Mouse (Mus musculus): ENCODE results near the gene Vmn1r58. TPM values are rescaled to one million over a fixed set of nuclear protein-coding genes. Genes with fewer than 3 reads are reported as not detected.
"Not testable (repeated sequence)": the region's sequence is repeated elsewhere in the genome, so short reads cannot be mapped to it uniquely, and the experiment has no call there.

Vmn1r58 gene
- not detected in 2 replicates for polyA plus RNA-seq (2012; rRNA removed)

DNA sequence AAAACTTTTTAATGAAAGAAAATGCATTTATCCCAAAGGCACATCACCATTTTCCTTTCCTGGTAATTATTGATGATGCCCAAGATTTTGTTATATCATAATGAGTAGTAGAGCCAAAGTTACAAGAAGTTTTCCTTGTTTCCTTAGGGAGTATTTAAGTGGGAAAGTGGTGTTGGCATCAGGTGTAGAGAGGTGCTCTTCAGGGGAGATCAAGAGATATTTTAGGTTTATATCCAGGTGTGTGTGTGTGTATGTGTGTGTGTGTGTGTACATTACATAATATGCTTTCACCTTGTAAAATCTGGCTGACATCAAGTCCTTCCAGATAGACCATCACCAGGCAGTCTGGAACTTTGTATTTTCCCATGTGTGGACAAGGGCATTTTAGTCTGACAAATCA is at the start of gene Vmn1r58:
Gene Vmn1r58 (minus strand): TSS at position 101 of the 400 bp plus-strand sequence.
- not testable (repeated sequence) for DNase-seq (ENCODE audit: low read depth)

GRCm38 (mm10) chr7:5456674-5457073 is 43.5 kb upstream of the Vmn1r58 start, which contains the start of gene Vmn1r59:
Gene Vmn1r59, minus strand, starts transcription at chr7:5456774.
- TF ChIP-seq POLR2A (IDR thresholded peaks at IDR 0.05; ENCODE audit: borderline replicate concordance, extremely low read depth, insufficient read depth, insufficient read length, poor library complexity, severe bottlenecking): no peak
- no peak for TF ChIP-seq CTCF (IDR thresholded peaks at IDR 0.05; ENCODE audit: borderline replicate concordance, extremely low read depth, insufficient read depth, insufficient read length)

DNA sequence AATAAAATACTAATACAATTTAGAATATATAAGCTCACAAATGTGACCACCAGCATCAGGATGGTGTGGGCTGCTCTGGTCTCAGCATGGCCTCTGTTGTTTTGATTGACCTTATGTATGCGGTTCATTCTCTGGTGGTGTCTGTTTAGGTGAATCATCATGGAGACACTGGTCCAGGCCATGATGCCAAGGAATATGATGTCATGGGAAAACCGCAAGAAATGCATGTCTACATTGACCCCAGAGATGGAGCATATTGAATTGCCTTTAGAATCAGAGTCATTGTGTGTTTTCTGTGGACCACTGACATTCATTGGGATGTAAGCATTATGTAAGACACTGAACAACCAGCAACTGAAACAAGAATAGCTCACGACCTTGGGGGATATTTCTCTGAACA is 40.8 kb upstream of the Vmn1r58 start:
- not testable (repeated sequence) for DNase-seq (ENCODE audit: low read depth)

More at GRCm38 (mm10) chr7:5456674-5457073, 43.5 kb upstream of the Vmn1r58 start, which contains the start of gene Vmn1r59:
- no peak for DNase-seq (ENCODE audit: low read depth)

DNA sequence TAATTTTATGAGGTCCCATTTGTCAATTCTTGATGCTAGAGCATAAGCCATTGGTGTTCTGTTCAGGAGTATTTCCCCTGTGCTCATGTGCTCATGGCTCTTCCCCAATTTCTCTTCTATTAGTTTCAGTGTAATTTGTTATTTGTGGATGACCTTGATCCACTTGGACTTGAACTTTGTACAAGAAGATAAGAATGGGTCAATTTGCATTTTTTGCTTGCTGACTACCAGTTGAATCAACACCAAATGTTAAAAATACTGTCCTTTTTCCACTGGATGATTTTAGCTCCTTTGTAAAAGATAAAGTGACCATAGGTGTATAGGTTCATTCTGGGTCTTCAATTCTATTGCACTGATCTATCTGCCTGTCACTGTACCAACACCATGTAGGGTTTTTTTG is 35.4 kb upstream of the Vmn1r58 start:
- no peak for DNase-seq (ENCODE audit: low read depth)
- TF ChIP-seq CTCF (IDR thresholded peaks at IDR 0.05; ENCODE audit: borderline replicate concordance, extremely low read depth, insufficient read depth, insufficient read length): no peak
- TF ChIP-seq POLR2A (IDR thresholded peaks at IDR 0.05; ENCODE audit: borderline replicate concordance, extremely low read depth, insufficient read depth, insufficient read length, poor library complexity, severe bottlenecking): no peak

DNA sequence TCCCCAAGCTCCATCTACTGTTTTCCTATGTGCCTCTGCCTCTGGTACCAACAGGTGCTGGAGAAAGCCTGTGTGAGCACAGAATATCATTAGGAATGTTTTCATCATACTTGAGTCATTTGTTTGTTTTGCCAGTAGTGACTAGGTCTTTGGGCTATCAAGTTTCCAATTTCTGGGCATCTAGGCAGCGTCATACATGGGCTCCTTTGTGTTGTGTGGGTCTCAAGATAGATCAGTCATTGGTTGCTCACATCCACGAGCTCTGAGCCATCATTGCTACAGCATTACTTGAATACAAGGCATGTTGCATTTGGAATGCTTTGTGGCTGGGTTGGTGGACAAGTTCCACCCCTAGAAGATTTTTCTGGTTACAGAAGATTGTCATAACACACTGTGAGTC is 7.0 kb downstream of the Vmn1r58 start:
- no peak for TF ChIP-seq POLR2A (IDR thresholded peaks at IDR 0.05; ENCODE audit: borderline replicate concordance, extremely low read depth, insufficient read depth, insufficient read length, poor library complexity, severe bottlenecking)
- no peak for TF ChIP-seq CTCF (IDR thresholded peaks at IDR 0.05; ENCODE audit: borderline replicate concordance, extremely low read depth, insufficient read depth, insufficient read length)
- no peak for DNase-seq (ENCODE audit: low read depth)

- no peak for DNase-seq (ENCODE audit: low read depth)
- TF ChIP-seq POLR2A (IDR thresholded peaks at IDR 0.05; ENCODE audit: borderline replicate concordance, extremely low read depth, insufficient read depth, insufficient read length, poor library complexity, severe bottlenecking): no peak
These were observed 46.5 kb downstream of the Vmn1r58 start for GRCm38 (mm10) chr7:5366724-5367123.

DNA sequence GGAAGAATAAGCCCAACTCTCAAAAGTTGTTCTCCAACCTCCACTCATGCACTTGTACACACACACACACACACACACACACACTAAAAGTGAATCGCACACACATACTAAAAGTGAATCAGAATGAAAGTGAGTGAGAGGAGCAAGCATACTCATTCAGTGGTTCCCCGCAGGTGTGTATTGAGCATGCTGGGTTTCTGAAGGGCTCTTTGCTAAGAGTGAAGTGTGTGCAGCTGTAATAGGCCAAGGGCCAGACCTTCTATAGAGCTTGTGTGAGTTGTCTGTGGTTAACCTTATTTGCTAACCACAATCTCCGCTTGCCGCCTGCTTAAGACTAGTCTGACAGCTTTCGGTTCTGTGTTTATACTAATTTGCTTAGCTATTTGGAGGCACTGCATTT is 49.6 kb downstream of the Vmn1r58 start:
- TF ChIP-seq CTCF (IDR thresholded peaks at IDR 0.05; ENCODE audit: borderline replicate concordance, extremely low read depth, insufficient read depth, insufficient read length) (no peak), POLR2A (IDR thresholded peaks at IDR 0.05; ENCODE audit: borderline replicate concordance, extremely low read depth, insufficient read depth, insufficient read length, poor library complexity, severe bottlenecking) (no peak)
- DNase-seq (ENCODE audit: low read depth): no peak

Other genes with a start within 250 kb of the Vmn1r58 start
- not detected in 2 replicates for gene Vmn1r56, start 216.6 kb downstream of the Vmn1r58 start, polyA plus RNA-seq (2012; rRNA removed)
- not detected in 2 replicates for gene Vmn1r57, start 194.9 kb downstream of the Vmn1r58 start, polyA plus RNA-seq (2012; rRNA removed)
- gene Gm5065, start 62.9 kb downstream of the Vmn1r58 start, polyA plus RNA-seq (2012; rRNA removed): not detected in 2 replicates
- not detected in 2 replicates for gene Nlrp2, start 62.4 kb downstream of the Vmn1r58 start, polyA plus RNA-seq (2012; rRNA removed)
- gene Vmn1r59, start 43.4 kb upstream of the Vmn1r58 start, polyA plus RNA-seq (2012; rRNA removed): not detected in 2 replicates
- not detected in 2 replicates for gene Vmn2r28, start 80.6 kb upstream of the Vmn1r58 start, polyA plus RNA-seq (2012; rRNA removed)
- not detected in 2 replicates for gene Vmn1r60, start 133.9 kb upstream of the Vmn1r58 start, polyA plus RNA-seq (2012; rRNA removed)
- gene Vmn1r61, start 199.9 kb upstream of the Vmn1r58 start, polyA plus RNA-seq (2012; rRNA removed): not detected in 2 replicates